Mouse (Mus musculus): ENCODE data around the gene Pgpep1.
A peak's percentile ranks its signal among the peaks of the same experiment; 100 is the strongest.

Pgpep1 gene

DNA sequence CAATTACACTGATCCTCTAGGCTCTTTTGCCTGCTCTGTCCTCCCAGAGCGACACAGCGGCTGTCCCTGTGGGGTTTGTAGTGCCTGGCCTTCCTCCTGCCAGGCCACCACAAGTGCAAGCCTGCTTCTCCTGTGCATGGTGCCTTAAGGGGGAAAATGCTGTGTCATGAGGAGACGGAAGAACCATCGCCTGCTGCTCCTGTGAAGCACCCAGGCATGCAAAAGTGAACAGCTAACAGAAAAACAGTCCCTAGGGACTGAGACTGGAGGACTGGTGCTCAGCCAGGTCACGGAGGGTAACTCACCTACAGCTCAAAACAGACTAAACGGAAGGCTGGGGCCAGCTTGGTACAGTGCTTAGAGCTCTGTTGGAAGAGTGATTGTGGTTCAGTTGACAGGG, 24.7 kb downstream of the Pgpep1 start:
- no peak for DNase-seq (ENCODE audit: low read depth in 2 of 2, low spot score in 2 of 2)

DNA sequence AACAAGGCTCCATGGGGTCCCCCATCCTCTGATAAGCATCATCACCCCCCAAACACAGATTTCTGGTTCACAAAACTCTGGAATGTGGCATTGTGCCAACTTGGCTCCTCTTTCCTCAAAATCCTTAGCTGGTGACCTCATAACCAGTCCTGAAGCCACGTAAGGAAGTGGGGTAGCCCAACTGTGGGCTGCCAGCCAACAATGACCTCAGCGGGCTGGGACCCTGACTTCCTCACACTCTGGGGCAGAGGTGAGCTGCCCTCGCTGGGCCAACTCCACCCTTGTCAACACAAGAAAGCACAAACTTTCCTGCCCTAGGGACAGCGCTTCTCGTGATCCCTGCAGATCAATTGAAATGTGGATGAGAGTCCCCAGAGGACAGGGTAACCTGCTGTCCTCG, 26.1 kb downstream of the Pgpep1 start:
- DNase-seq (ENCODE audit: low read depth in 2 of 2, low spot score in 2 of 2), result no peak

DNA sequence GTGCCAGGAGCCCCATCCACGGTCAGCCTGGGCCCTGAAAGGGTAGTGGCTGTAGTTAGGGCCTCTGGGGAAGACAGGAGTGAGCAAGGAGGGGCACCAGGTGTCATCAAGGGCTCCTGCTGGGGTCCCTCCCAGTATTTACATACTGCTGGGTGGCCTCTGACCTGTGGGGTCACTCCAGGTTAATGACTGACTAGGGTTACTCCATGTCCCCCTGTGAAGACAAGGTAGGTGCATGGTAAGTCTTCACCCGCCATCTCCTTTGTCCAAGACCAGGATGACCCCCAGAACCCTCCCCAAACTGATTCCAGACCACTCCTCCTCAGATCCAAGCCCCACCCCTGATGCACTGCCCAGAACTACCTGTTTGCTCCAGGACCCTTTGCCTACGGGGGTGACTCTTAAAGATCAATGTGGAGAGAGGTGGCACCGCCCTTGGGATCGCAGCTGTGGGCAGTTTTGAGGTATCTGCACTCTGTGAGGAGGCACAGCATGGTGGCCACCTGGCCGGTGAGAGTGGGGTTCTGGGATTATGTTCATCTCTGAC, 27.8 kb downstream of the Pgpep1 start, which contains the start of gene Gdf15:
TSS of gene Gdf15 (minus strand) at position 111 of the 547 bp plus-strand sequence.
- DNase-seq (ENCODE audit: low read depth in 2 of 2, low spot score in 2 of 2), result no peak

DNA sequence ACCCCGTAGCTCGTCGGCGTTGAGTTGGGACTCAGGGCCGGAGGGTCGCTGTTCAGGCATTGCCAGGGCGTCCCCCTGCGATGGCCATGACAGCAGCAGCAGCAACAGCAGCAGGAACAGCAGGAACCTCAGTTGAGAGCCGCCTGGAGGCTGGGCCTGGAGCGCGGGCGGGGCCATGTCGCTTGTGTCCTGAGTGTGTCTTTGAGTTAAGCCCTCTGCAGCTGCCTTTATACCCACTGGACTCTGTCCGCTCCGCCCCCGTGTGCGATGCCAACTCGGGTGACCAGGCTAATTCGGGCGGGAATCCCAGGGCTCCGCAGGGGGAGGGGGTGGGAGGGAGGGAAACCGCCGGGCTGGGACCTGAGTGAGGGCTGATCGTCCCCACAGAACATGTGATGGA, 28.8 kb downstream of the Pgpep1 start:
- DNase-seq (ENCODE audit: low read depth in 2 of 2, low spot score in 2 of 2), result no peak

DNA sequence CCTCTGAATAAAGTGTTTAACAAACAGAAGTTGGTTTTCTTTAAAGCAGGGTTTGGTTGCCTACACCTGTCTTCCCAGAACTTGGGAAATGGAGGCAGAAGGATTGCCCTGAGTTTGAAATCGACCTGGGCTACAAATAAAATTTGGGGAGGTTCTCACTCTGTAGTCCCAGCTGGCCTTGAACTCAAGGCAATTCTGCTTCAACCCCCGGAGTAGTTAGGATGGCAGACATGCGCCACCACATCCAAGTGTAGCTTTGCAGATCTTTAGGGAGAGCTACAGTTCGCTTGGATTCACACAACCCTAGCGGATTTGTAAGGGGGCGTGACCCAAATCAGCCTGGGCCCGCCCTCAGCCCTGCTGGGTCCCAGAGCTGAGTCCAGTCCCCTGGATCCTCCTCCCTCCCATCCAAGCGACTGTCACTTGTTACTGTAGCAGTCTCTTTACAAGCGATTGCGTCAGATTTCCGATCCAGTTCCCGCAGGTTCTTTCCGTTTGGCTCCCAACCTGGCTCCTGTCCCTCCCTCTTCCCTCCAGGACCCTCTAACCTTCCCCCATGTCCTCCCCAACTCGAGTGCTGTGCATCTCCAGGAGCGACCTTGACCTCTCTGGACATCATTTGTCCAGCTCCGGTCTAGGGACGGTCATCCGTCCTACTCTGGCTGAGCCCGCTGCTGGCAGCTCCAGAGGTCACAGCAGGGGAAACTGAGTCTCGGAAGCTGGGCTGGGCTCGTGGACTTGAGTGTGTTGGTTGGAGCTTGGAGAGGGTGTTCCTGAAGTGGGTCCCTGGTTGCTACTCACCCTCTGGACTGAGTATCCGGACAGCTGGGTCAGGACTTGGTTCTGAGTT, 29.4 kb downstream of the Pgpep1 start:
- no peak for DNase-seq (ENCODE audit: low read depth in 2 of 2, low spot score in 2 of 2)

DNA sequence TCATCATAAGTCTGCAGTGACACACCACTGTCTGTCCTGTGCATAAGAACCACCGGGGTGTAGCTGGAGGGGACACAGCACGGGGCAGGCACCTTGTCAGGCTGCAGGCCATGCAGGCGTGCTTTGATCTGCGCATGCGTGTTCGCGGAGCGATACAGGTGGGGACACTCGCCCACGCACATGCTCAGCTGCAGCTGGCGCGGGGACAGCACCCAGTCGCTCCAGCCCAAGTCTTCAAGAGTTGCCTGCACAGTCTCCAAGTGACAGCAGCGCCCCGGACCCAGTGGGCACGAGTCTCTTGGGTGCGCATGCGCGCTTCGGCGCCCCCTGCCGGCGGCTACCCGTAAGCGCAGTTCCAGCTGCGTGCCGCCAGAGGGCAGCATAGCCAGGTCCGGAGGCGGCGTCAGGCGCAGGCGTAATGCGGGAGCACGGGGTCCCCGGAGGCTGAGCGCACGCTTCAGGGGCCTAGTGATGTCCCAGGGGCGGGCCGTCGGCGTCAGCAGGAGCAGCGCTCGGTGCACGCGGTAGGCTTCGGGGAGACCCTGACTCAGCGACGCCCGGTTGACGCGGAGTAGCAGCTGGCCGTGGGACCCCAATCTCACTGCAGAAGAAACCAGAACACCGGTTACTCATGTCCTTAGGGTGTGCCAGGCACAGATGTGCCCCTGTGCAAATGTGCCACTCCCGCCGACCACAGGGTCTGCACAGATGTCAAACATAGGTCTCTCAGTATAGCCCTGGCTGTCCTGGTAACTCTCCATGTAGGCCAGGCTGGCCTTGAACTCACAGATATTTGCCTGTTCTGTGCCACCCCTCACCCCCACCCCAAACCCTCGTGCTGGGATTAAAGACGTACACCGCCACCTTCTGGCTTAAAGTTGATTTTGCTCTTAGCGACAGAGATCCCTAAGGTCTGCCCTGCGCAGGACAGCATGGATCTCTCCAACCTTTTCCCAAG, 30.3 kb downstream of the Pgpep1 start:
- DNase-seq (ENCODE audit: low read depth in 2 of 2, low spot score in 2 of 2), result peak; percentile 92 to 93

DNA sequence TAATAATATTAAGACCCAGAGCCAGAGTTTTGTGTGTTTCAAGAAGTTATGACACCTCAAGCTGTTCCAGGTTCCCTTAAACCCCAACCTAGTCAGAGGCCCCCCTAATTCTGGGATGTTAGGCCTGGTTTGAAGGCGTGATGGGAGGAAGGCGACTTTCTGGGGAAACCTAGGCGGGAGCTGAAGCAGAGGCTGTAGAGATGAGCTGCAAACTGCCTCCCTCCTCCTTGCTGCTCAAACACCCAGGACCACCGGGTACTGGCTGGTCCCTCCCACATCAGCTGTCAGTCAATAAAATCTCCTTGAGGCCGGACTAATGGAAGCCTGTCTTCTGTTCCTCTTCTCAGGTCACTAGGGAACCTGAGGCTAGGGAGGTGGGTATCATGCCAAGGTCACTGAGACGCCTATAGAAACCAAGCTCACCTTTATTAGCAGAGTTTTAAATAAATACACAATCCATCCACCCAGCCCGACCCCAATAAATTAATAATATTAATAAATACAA, 31.1 kb downstream of the Pgpep1 start:
- DNase-seq (ENCODE audit: low read depth in 2 of 2, low spot score in 2 of 2), result no peak

DNA sequence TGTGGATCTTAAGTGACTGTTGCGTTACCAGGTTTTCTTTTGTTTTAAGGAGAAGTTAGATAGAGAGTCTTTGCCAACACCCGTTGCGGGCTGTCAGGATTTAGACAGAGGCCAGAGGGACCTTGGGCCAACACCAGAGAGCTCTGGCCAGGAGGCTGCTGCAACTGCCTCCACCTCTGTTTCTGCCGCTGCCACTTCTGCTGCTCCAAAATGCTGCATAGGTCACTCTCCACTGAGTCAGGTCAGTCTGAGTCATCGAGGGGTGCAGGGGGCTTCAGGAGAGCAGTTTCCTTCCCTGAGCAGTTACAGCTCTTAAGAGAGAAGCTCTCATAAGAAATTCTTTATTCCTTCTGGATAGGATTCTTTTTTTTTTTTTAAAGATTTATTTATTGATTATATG, 33.1 kb downstream of the Pgpep1 start:
- DNase-seq (ENCODE audit: low read depth in 2 of 2, low spot score in 2 of 2), result no peak

DNA sequence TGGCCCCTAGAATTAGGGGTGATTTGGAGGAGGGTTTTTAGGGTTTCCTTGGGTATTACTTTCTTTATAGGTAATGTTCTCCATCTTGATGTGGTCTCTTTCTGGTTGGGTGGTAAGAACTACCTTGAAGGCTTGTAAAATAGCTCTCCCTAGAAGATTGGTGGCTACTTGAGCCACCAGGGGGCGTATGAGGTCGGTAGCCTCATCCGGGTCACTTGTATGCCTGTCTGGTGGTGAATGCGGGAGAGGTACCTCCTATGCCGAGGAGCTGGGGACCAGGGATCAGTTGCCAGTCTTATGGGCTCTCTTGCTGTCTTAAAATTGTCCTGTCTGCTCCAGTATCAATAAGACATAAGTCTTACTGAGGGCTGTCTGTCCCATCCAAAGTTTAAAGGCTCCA, 35.1 kb downstream of the Pgpep1 start:
- DNase-seq (ENCODE audit: low read depth in 2 of 2, low spot score in 2 of 2), result peak; percentile 39 to 61

DNA sequence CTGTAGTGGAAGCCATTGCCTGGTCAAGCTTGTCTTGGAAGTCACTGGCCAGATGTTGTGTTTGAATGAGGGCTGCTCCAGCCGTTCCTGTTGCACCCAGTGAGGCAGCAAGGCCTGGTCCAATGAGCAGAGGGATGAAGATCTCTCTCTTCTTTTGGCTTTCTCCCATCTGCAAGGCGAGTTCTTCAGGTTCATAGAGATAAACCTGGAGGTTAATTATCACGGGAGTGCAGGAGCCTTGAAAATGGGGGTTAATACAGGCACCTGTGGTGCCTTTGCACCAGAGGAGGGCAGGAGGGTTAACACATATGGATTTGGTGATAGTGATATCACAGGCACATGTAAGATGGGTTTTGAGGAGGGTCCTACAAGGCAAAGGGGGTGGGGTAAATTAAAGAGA, 38.0 kb downstream of the Pgpep1 start:
- no peak for DNase-seq (ENCODE audit: low read depth in 2 of 2, low spot score in 2 of 2)

DNA sequence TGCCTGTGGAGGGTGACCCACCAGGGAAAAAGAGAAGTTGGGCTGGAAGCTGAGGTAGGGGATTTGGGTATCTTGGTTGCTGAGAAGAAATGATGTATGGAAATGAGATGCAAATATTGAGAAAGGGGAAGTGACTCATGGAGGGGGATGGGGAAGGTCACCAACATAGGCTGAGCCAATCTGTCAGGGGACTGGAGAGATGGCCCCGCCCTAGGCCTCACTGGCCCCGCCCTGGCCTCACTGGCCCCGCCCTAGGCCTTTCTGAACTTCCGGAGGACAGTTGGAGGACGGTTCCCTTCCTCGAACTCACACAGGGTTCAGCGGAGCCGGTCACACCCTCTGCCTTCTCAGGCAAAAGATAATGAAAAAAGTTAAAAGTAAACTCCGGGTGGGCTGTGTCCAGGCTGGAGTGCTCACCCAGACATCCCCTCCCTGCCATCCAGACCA, 41.3 kb downstream of the Pgpep1 start:
- DNase-seq (ENCODE audit: low read depth in 2 of 2, low spot score in 2 of 2), result no peak

DNA sequence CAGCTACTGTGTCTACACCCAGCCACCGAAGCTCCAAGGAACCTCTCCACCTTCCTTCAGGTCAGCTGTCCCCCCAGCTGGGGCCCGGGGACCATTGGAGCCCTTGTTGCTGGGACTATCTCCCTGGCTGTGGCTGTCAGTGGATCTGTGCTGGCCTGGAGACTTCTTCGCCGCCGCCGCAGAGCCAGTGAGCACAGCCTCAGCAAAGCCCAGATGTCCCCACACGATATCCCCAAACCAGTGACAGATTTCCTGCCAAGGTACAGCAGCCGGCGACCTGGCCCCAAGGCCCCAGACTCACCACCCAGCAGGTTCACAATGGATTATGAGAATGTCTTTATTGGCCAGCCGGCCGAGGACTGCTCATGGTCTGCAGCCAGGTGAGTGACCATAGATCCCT, 42.2 kb downstream of the Pgpep1 start:
- no peak for DNase-seq (ENCODE audit: low read depth in 2 of 2, low spot score in 2 of 2)

DNA sequence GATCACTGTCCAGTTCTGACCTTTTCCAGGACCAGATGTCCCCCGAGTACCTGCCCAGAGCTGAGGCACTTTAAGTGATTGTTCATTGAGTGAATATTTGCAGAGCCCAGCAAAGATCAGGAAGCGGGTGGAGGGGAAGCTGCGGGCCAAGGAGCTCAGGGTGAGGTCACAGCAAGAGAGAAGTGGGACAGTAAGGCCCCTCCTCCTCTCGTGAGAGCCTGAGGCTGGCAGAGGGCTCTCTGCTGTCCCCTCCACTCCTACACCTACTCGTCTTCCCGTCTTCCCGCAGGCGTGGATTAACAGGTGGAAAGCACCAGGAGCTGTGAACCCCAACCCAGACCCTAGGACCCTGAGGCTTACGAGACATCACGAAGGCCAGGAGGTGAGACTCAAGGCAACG, 43.5 kb downstream of the Pgpep1 start:
- no peak for DNase-seq (ENCODE audit: low read depth in 2 of 2, low spot score in 2 of 2)

DNA sequence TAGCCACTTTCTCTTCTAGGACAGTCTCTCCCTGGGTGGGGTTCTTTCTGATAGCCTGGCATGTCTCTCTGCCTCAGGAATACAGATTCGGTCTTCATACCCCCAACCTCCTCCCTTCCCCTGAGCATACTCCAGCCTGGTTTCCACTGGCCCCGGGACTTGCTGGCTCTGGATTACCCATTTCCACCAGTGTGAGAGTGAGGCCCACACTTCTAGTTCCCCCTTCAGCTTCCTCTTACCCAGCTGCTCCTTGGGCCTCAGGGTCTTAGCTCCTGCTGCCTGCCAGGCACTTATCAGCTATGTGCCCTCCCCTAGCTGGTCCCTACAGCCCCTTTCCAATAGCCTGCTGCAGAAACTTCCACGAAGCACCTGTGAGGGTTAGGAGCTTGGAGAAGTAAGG, 44.3 kb downstream of the Pgpep1 start, which contains the start of gene Lrrc25:
TSS of gene Lrrc25 (plus strand) at position 262 of the 400 bp plus-strand sequence.
- DNase-seq (ENCODE audit: low read depth in 2 of 2, low spot score in 2 of 2), result no peak

DNA sequence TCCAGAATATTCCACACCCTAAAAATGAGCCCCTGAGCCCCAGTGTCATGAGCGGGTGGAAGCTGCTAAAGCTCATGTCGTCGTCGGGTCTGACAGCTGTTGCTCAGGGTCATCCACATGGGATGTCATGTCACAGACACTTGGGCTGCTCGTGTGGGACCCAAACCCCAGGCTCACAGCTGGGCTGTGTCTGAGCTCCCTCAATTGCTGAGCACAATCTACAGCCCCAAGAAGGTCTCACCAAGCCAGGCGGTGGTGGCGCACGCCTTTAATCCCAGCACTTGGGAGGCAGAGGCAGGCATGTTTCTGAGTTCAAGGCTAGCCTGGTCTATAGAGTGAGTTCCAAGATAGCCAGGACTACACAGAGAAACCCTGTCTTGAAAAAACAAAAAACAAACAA, 44.9 kb downstream of the Pgpep1 start:
- DNase-seq (ENCODE audit: low read depth in 2 of 2, low spot score in 2 of 2), result no peak

DNA sequence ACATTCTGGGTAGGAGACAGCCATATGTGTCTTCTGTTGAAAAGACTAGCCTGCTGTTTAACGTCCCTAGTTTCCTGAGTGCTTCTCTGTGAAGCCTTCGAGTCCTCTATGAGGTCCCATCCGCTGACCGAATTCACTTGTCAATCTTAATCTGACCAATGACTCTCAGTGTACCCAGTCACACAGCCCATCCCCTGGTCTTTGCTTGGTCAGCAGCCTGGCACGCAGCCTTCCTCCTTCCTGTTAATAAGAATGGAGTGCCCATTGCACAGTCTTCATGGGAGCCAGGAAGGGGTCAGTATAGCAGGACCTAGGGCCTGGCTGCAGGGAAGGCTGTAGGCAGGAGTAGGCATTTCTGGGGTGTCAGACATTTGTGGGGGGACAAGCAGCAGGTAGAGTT, 45.7 kb downstream of the Pgpep1 start:
- no peak for DNase-seq (ENCODE audit: low read depth in 2 of 2, low spot score in 2 of 2)

DNA sequence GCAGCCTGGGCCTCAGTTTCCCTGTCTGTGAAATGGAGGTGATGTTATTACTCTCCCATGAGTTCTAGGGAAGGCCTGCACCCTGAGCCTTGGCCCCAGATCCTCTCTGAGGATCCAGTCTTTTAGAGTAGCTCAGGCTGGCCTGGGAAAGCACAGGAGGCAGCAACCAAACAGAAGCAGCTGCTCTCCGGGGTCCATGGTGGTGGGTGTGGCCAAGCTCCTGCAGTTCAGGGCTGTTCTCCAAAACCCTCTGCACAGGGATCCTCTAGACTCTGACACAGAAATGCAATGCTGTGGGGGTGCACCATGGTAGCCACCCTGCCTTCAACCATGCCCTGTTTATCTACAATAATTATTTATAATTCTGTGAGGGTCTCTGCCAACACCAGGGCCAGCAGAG, 46.4 kb downstream of the Pgpep1 start:
- DNase-seq (ENCODE audit: low read depth in 2 of 2, low spot score in 2 of 2), result no peak

DNA sequence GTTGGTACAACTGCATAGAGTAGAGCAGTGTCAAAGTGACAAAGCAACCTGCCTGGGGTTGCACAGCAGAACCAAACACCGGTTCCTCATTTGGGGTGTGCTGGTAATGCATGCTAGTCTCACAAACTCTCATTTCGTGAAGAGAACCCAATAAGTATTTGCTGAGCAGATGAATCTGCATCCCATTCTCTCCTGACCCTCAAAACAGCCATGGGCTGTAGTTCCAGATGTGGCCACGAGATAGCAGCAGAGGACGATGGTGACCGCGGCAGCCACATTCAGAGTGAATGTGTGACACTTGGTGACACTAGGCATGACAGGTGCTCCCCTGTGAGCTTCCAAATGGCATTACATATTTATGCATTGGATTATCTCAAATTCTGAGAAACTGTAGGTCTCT, 48.3 kb downstream of the Pgpep1 start:
- DNase-seq (ENCODE audit: low read depth in 2 of 2, low spot score in 2 of 2), result peak; percentile 86 to 92

DNA sequence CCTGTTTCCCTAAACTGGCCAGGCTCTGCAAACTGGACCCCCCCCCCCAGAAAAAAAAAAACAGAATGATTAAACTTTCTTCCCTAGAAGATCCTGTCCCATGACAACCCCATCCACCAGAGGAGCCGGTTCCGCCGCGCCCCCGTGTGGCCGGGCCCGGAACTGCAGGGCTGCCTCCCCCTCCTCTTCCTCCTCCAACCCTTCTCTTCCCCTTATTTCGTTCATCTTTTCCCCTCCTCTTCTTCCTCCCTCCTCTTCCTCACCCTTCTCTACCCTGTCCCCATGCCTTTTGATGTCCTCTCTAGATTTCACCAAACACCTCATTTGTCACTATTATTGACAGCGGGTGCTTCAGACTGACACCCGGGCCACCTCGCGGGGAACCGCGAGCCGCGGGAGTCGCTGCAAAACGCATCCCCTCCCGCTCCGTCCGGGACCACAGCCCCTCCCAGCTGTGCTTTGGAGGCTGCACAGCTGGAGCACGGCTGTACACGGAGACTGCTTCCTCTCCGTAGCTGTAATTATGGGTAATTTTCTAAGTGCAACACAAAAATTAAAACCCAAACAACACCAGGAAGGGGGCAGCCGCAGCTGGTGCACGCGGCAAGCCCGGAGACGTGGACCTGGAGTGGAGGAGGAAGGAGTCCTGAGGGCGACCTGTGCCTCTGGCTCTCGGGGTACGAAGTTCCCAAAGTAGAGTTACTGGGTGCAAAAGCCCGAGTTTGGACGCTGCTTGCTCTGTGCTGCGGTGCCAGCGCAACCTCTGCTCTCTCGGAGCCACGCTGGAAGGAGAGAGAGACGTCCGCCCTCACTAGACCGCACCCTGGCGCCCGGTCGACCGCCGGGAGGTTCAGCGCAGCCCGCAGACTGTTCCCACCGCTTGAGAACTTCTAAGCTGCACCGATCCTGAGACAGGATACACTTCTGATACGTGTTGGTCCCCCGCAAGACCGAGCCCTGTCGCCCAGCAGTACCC, 49.1 kb downstream of the Pgpep1 start:
- DNase-seq (ENCODE audit: low read depth in 2 of 2, low spot score in 2 of 2), result peak; percentile 74 to 84

Measured in CD8-positive naive resting alpha-beta T cell, adult 2 months (primary cell).